Mouse (Mus musculus) heart, adult 2 months (tissue): ENCODE data around the gene Tmub2. TPM values are rescaled to one million over a fixed set of nuclear protein-coding genes. Genes with fewer than 3 reads are reported as not detected.
A peak's percentile ranks its signal among the peaks of the same experiment; 100 is the strongest.

Experiments
- DNase-seq, 2 experiments: peaks; one replicate each; pipeline ENCODE4 v3.0.0; 2021
- H3K27ac ChIP-seq: fragments of 200-600 bp; 2 replicates; pipeline ENCODE4 v1.8.1; 2022
- H3K27me3 ChIP-seq: fragments of 200-500 bp; 2 replicates; pipeline ENCODE4 v1.6.1; 2012; ENCODE audit warnings: mild to moderate bottlenecking, low read length, inconsistent platforms, mixed read lengths; ENCODE audit not compliant: control insufficient read depth, insufficient read depth
- H3K36me3 ChIP-seq: fragments of 200-500 bp; 2 replicates; pipeline ENCODE4 v1.6.1; 2012; ENCODE audit warnings: low read length, inconsistent platforms; ENCODE audit not compliant: control insufficient read depth, insufficient read depth
- H3K4me1 ChIP-seq: fragments of 200-500 bp; 2 replicates; pipeline ENCODE4 v1.6.1; 2011; ENCODE audit warnings: low read length; ENCODE audit not compliant: control insufficient read depth, insufficient read depth
- H3K4me3 ChIP-seq: fragments of 200-600 bp; 2 replicates; pipeline ENCODE4 v1.8.1; 2022
- H3K79me2 ChIP-seq: fragments of 200-500 bp; replicated peaks from 2 replicates; pipeline ENCODE4 v1.6.1; 2012; ENCODE audit warnings: mild to moderate bottlenecking, inconsistent platforms, low read length, moderate library complexity, mixed read lengths; ENCODE audit not compliant: control insufficient read depth, insufficient read depth
- H3K9ac ChIP-seq: fragments of 200-500 bp; 2 replicates; pipeline ENCODE4 v1.6.1; 2012; ENCODE audit warnings: low read depth, mild to moderate bottlenecking, control low read depth, inconsistent platforms, low read length, mixed read lengths
- CTCF ChIP-seq: fragments of 200-600 bp; IDR thresholded peaks from 2 replicates; pipeline ENCODE4 v1.8.1; 2022; ENCODE audit warnings: antibody characterized with exemption, mild to moderate bottlenecking, moderate library complexity
- EP300 ChIP-seq: fragments of 200-500 bp; IDR thresholded peaks from 2 replicates; pipeline ENCODE4 v1.6.1; 2011; ENCODE audit warnings: low read depth, low read length, control low read depth; ENCODE audit not compliant: insufficient read depth
- POLR2A ChIP-seq: fragments of 200-500 bp; IDR thresholded peaks from 2 replicates; pipeline ENCODE4 v1.6.1; 2011; ENCODE audit warnings: mild to moderate bottlenecking, low read depth, low read length, control low read depth; ENCODE audit not compliant: insufficient read depth
- WGBS: fragments of 180-500 bp; shearing (Covaris S2); methylation state at CpG from one replicate; pipeline ENCODE4 v1.1.7; 2018; 5-methylcytosine and 5-hydroxymethylcytosine counted together
- intact Hi-C: fragments of 180-260 bp; cut with DNase I; formaldehyde crosslinking; loops from one replicate; pipeline ENCODE4 v1.15.1; 2025
- long read RNA-seq: library from polyadenylated mRNA; stranded (forward); transcript quantifications from one replicate; pipeline ENCODE4 v2.0.0, GENCODE M21; 2021
- polyA plus RNA-seq: library from polyadenylated mRNA; depleted of rRNA; stranded (reverse); fragments of >200 nt; gene quantifications from 2 replicates; pipeline ENCODE4 v1.2.3, GENCODE M21; 2012; rRNA removed
- total RNA-seq, 2 experiments: library from RNA; stranded (reverse); gene quantifications; 2 replicates each; pipeline ENCODE4 v1.2.3; 2021

The Tmub2 gene
- total RNA-seq (10 to 100 TPM; 22.9 to 26.2 TPM), polyA plus RNA-seq (32.8 and 43.2 TPM in 2 replicates)
- long read RNA-seq, transcript Tmub2-201 (4 exons, 1,939 nt): major isoform, 20 of 30 reads
- long read RNA-seq, transcript Tmub2-202 (3 exons, 1,876 nt): minor isoform, 5 of 30 reads
- long read RNA-seq, partial matches to known transcripts: 3 of 30 reads
- long read RNA-seq, other reads (novel, unspliced or antisense): 1 of 30 reads

DNA sequence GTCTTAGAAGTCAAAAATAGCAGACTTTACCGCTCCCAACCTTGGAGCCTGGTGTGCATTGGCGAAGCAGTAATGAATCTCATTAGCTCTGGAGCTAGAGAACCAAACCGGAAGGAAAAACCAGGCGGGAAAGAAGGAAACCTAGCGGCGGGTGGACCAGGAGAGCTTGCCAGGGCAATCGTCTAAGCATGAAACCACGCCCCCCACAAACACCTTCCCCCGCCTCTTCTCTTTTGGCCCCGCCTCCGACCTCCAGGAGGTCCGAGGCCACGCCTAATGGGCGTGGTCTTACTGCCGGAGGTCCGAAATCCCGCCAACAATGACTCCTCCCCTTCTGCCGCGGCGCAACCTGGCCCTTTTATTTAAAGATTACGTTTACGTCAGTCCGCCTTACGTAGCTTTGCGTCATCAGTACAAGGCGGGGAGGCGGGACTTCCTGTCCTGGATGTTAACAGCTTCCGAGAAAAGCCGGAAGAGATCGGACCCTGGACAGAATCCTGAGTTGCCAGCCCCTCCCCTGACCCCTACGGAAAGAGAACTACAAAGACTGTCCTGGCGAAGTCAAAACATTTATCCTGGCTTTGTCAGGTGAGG lies at the start of gene Tmub2:
Gene Tmub2, plus strand, starts transcription at position 431 of the 594 bp plus-strand sequence.
- DNase-seq: peak; percentile 94 to 97
- Histone ChIP-seq H3K36me3 (no peaks in the 10 kb centered on the region), H3K27ac (peak within 1 kb of the TSS; percentile 93), H3K27me3 (no peaks in the 10 kb centered on the region), H3K4me1 (no peaks in the 10 kb centered on the region), H3K79me2 (no peaks in the 10 kb centered on the region), H3K4me3 (peak within 1 kb of the TSS; percentile 82), H3K9ac (peak within 1 kb of the TSS; percentile 58)
- WGBS: under 1% methylated on average over 32 of the region's 32 CpGs
- TF ChIP-seq CTCF: peak; percentile 36; the same call in 1 of the 2 replicates
- no peak; the same call in 1 of the 2 replicates for TF ChIP-seq EP300
- peak; percentile 64 for TF ChIP-seq POLR2A
- intact Hi-C loops: loop anchor here (1.0 kb wide), 1 partner anchor 11 kb away; no protein-coding TSS in a partner anchor

DNA sequence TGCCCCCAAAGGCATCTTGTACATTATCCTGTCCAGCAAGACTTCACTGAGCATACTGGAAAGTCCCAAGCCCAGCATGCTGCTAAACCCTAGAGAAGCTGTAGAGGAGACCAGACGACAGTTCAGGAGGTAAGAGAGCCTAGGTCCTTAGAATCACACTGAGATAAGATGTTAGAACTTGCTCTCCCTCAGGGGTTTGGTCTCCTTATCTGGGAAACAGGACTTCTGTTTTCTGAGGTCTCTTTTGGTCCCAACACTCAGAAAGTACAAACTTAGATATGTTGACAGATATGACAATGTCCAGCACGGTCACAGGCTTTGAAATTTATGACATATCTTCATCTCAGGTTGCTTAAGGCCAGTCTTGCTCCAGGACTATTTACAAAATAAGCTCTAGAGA lies 48.7 kb upstream of the Tmub2 start:
- H3K79me2 ChIP-seq: no peaks in the 10 kb centered on the region
- no peaks in the 10 kb centered on the region for H3K4me1 ChIP-seq
- no peak overlapping the region for H3K9ac ChIP-seq
- no peak for DNase-seq
- TF ChIP-seq POLR2A (no peak), CTCF (no peak), EP300 (no peak)
- intact Hi-C loops: no loop called here
- no peaks in the 10 kb centered on the region for H3K27me3 ChIP-seq
- 53% methylated on average over 2 of the region's 2 CpGs for WGBS
- H3K27ac ChIP-seq: no peak overlapping the region
- no peak overlapping the region for H3K4me3 ChIP-seq
- no peaks in the 10 kb centered on the region for H3K36me3 ChIP-seq

DNA sequence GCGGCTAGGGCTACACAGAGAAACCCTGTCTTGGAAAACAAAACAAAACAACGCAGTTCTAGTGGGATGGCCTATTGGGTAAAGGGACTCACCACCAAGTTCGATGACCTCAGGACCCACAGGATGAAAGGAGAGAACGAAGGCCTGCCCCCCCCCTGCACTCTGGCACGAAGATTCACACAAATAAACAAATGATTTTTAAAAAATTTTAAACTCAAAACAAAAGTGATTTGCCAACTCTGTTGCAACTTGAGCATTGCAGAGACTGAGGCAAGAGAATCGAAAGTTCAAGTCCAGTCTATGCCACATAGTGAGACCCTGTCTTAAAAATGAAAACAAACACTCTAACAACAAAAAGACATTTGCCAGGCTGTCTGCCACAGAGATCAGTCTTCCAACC lies 44.1 kb upstream of the Tmub2 start:
- intact Hi-C loops: no loop called here
- Histone ChIP-seq H3K4me3 (no peak overlapping the region), H3K36me3 (no peaks in the 10 kb centered on the region), H3K4me1 (peaks cover 1% of the 10 kb centered on the region; the same call in 1 of the 2 replicates), H3K9ac (no peak overlapping the region), H3K27me3 (no peaks in the 10 kb centered on the region), H3K27ac (no peak overlapping the region), H3K79me2 (no peaks in the 10 kb centered on the region)
- 86% methylated on average over 6 of the region's 6 CpGs for WGBS
- DNase-seq: no peak
- TF ChIP-seq POLR2A (no peak), CTCF (no peak), EP300 (no peak)

- Histone ChIP-seq H3K4me3 (no peak overlapping the region), H3K9ac (no peak overlapping the region), H3K27me3 (no peaks in the 10 kb centered on the region), H3K36me3 (no peaks in the 10 kb centered on the region), H3K79me2 (no peaks in the 10 kb centered on the region), H3K4me1 (peaks cover 1% of the 10 kb centered on the region; the same call in 1 of the 2 replicates), H3K27ac (no peak overlapping the region)
- no peak for DNase-seq
- intact Hi-C loops: no loop called here
- WGBS: 71% methylated on average over 5 of the region's 5 CpGs
- no peak for TF ChIP-seq EP300
- TF ChIP-seq POLR2A: no peak
- no peak for TF ChIP-seq CTCF
These were observed 43.5 kb upstream of the Tmub2 start for GRCm38 (mm10) chr11:102241246-102241645.

DNA sequence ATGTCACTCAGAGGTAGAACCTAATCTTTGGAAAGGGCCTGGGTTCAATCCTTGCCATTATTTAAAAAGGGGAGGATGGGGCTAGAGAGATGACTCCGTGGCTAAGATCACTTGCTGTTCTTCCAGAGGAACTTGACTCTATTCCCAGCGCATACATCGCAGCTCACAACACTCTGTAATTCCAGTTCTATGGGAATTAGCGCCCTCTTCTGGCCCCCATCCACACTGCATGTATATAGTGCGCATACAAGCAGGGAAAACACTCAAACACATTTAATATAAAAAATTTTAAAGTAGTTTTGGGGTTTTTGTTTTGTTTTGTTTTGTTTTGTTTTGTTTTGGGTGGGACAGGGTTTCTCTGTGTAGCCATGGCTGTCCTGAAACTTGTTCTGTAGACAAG lies 42.9 kb upstream of the Tmub2 start:
- no peak overlapping the region for H3K9ac ChIP-seq
- TF ChIP-seq EP300 (no peak), CTCF (peak; percentile 28), POLR2A (no peak)
- no peak overlapping the region for H3K4me3 ChIP-seq
- no peak for DNase-seq
- no peaks in the 10 kb centered on the region for H3K36me3 ChIP-seq
- no peaks in the 10 kb centered on the region for H3K27me3 ChIP-seq
- WGBS: 56% methylated on average over 5 of the region's 5 CpGs
- intact Hi-C loops: no loop called here
- no peak overlapping the region for H3K27ac ChIP-seq
- H3K4me1 ChIP-seq: peaks cover 1% of the 10 kb centered on the region; the same call in 1 of the 2 replicates
- H3K79me2 ChIP-seq: no peaks in the 10 kb centered on the region

DNA sequence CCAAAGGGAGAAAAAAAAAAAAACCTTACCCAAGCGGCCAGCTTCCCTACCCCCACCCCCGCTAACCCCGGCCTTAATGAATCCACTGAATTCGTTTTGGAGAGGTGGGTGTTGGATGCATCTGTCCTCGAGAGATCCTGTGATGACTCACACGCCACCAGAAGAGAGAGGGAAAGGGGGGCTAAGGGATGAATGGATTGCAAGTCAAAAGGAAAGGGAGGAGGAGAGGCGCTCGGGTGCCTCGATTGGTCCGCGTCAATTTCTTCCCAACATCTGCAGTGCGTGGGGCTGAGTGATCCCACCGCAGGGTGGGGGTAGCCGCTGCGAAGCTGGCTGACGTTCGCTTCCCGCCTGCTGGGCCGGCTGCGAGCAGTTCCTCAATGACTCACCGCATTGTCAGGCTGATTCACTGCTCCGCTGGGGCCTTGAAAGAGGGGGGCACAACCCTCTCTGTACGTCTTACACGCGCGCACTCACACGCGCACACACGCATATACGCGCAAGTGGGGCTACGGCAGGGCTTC lies 39.7 kb upstream of the Tmub2 start:
- H3K4me3 ChIP-seq: peak overlapping the region; percentile 29
- H3K27ac ChIP-seq: no peak overlapping the region
- H3K79me2 ChIP-seq: no peaks in the 10 kb centered on the region

More for the DNA sequence above, 39.7 kb upstream of the Tmub2 start:
- TF ChIP-seq CTCF (peak; percentile 16; the same call in 1 of the 2 replicates), POLR2A (no peak)
- Histone ChIP-seq H3K4me1 (peaks cover 1% of the 10 kb centered on the region; the same call in 1 of the 2 replicates), H3K27me3 (no peaks in the 10 kb centered on the region), H3K36me3 (no peaks in the 10 kb centered on the region), H3K9ac (peak overlapping the region; percentile 47)
- intact Hi-C loops: loop anchor here (5.0 kb wide), 2 partner anchors 43 to 58 kb away; partner anchors contain the start of genes G6pc3 and Lsm12
- 2% methylated on average over 32 of the region's 32 CpGs for WGBS
- peak; percentile 68 to 74 for DNase-seq
